Mouse (Mus musculus) hindbrain, embryonic 11.5 days (tissue): ENCODE data around the gene Crcp. TPM values are rescaled to one million over a fixed set of nuclear protein-coding genes. Genes with fewer than 3 reads are reported as not detected.
A peak's percentile ranks its signal among the peaks of the same experiment; 100 is the strongest.

ENCODE experiments used
- ATAC-seq: fragments of 200-750 bp; cut with Nextera tagmentation; 2 replicates; pipeline ENCODE4 v1.8.0; 2017; ENCODE audit warnings: mild to moderate bottlenecking, moderate TSS enrichment, moderate library complexity; ENCODE audit not compliant: low FRiP score
- DNase-seq: peaks from one replicate; pipeline ENCODE4 v3.0.0-alpha.2; 2015; ENCODE audit warnings: low spot score
- H3K27ac ChIP-seq: fragments of 300-500 bp; sonication (generic); 2 replicates; pipeline ENCODE4 v1.5.1; 2014; ENCODE audit warnings: mild to moderate bottlenecking, low read depth, low read length
- H3K27me3 ChIP-seq: fragments of 300-500 bp; sonication (generic); 2 replicates; pipeline ENCODE4 v1.6.1; 2014; ENCODE audit warnings: mild to moderate bottlenecking, low read length, moderate library complexity, mixed read lengths; ENCODE audit not compliant: control insufficient read depth, insufficient read depth
- H3K36me3 ChIP-seq: fragments of 300-500 bp; sonication (generic); 2 replicates; pipeline ENCODE4 v1.6.1; 2014; ENCODE audit warnings: mild to moderate bottlenecking, low read length, moderate library complexity, mixed read lengths; ENCODE audit not compliant: control insufficient read depth, insufficient read depth
- H3K4me1 ChIP-seq: fragments of 300-500 bp; sonication (generic); replicated peaks from 2 replicates; pipeline ENCODE4 v1.6.1; 2014; ENCODE audit warnings: low read length, mixed read lengths; ENCODE audit not compliant: control insufficient read depth, insufficient read depth
- H3K4me2 ChIP-seq: fragments of 300-500 bp; sonication (generic); replicated peaks from 2 replicates; pipeline ENCODE4 v1.6.1; 2014; ENCODE audit warnings: mild to moderate bottlenecking, low read depth, low read length
- H3K4me3 ChIP-seq: fragments of 300-500 bp; sonication (generic); 2 replicates; pipeline ENCODE4 v1.5.1; 2014; ENCODE audit warnings: low read depth, low read length
- H3K9ac ChIP-seq: fragments of 300-500 bp; sonication (generic); 2 replicates; pipeline ENCODE4 v1.6.1; 2014; ENCODE audit warnings: low read depth, low read length
- H3K9me3 ChIP-seq: fragments of 300-500 bp; sonication (generic); 2 replicates; pipeline ENCODE4 v1.6.1; 2016; ENCODE audit warnings: low read length; ENCODE audit not compliant: control insufficient read depth
- WGBS: fragments of 180-500 bp; shearing (Covaris S2); extraction: QIAGEN DNeasy Blood & Tissue Kit; methylation state at CpG from one replicate; pipeline ENCODE4 v1.1.7; 2014; 5-methylcytosine and 5-hydroxymethylcytosine counted together
- polyA plus RNA-seq: library from polyadenylated mRNA; unstranded; fragments of >200 nt; fragmentation: Nextera tagmentation; extraction: Ambion mirVana; gene quantifications from 2 replicates; pipeline ENCODE4 v1.2.1, GENCODE M21; 2014

Crcp gene
- polyA plus RNA-seq, 1 experiment from 2014 or later, result 42.2 TPM

DNA sequence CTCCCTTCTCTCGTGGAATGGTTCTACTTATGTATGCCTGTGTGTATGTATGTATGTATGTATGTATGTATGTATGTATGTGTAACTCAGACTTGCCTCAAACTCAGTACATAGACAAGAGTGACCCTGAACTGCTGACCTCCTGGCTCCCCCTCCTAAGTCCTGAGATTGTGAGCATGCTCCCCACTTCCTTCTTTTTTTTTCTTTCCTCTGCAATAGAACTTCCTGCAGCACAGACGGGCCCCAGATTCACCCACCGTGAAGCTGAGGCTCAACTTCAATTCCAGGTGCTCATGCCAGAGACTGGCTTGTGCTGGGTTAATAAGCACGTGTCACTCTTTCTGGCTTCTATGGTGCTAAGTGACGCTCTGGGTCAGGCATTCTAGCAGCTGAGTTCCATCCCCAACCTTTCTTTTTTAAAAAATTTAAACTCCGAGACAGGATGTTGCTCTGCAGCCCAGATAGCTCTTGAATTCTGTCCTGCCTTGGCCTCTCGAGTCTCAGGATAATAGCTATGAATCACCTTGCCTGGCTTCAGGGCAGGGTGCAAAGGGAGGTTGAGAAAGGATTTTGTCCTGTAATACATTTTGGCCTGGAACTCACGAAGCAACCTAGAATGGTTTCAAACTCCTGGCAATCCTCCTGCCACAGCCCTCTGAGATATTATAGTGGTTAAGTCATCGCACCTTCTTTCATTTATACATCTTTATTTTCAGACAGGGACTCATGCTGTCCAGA lies 49.2 kb downstream of the Crcp start:
- WGBS, result 85% methylated on average over 9 of the region's 9 CpGs
- Histone ChIP-seq H3K4me3 (no peak overlapping the region), H3K9me3 (no peaks in the 10 kb centered on the region), H3K9ac (no peak overlapping the region; the same call in 1 of the 2 replicates), H3K4me2 (no peak overlapping the region), H3K36me3 (no peaks in the 10 kb centered on the region; the same call in 1 of the 2 replicates), H3K4me1 (no peaks in the 10 kb centered on the region; the same call in 1 of the 2 replicates), H3K27me3 (no peaks in the 10 kb centered on the region), H3K27ac (no peak overlapping the region)
- ATAC-seq (no peak), DNase-seq (no peak)

DNA sequence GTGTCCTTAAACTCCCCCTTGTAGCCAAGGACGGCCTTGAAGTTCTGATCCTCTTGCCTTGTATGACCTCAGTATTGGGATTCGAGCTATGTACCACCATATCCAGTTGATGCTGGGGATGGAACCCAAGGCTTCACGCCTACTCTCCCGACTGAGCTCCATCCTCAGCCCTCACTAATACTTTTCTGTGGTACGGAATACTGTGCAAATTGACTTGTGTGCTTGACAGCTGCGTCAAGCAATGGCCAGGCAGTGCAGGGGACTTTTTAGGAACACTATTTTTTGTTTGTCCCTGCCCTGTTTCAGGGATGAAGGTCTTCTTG lies 49.7 kb downstream of the Crcp start:
- Histone ChIP-seq H3K27me3 (no peaks in the 10 kb centered on the region), H3K9ac (peak overlapping the region; percentile 93; the same call in 1 of the 2 replicates), H3K4me2 (peak overlapping the region; percentile 81), H3K4me3 (peak overlapping the region; percentile 79), H3K27ac (peak overlapping the region; percentile 30; the same call in 1 of the 2 replicates), H3K9me3 (no peaks in the 10 kb centered on the region), H3K36me3 (no peaks in the 10 kb centered on the region; the same call in 1 of the 2 replicates), H3K4me1 (no peaks in the 10 kb centered on the region; the same call in 1 of the 2 replicates)
- ATAC-seq (no peak; the same call in 1 of the 2 replicates), DNase-seq (no peak)
- 42% methylated on average over 6 of the region's 6 CpGs for WGBS

DNA sequence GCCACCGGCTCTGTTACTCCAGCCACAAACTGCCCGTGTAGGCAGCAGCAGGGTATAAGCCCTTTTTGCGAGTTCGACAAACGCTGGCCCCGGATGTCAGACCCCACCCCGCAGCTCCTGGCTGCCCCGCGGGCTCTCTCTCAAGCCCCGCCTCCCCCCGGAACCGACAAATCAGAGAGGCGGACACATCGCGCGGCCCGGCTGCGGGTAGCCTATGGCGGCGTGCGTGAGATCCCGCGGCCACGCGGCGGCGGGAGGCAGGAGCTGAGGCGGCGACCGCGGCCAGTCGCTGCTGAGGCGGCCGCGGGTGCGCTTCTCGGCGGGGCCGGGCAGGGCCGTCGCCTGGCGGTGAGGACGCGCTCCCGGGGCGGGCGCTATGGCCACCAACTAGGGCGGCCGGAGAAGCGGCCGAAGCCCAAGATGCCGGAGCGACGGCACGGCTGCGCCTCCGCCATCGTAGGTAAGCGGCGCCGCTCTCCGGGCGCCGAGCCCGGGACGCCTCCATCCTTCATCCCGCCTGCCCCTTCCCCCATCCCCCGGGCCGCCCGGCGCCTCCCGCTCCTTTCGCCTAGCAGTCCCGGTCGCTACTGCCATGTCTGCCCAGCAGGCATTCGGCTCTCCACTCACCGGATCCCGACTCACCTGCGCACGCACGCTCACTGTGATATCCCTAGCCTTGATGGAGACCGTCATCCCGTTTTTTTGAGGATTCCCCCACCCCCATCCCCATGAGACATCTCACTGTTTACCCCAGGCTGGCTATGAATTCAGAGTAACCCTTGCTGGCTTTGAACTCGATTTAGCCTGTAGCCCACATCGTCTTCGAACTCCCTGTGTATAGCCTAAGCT lies 50.3 kb downstream of the Crcp start:
- Histone ChIP-seq H3K9me3 (no peaks in the 10 kb centered on the region), H3K9ac (peak overlapping the region; percentile 93), H3K4me1 (no peaks in the 10 kb centered on the region; the same call in 1 of the 2 replicates), H3K4me2 (peak overlapping the region; percentile 81), H3K27ac (peak overlapping the region; percentile 75), H3K4me3 (peak overlapping the region; percentile 79), H3K27me3 (no peaks in the 10 kb centered on the region), H3K36me3 (no peaks in the 10 kb centered on the region; the same call in 1 of the 2 replicates)
- peak; percentile 97 for ATAC-seq
- WGBS, result 1% methylated on average over 64 of the region's 86 CpGs
- peak; percentile 97 for DNase-seq

DNA sequence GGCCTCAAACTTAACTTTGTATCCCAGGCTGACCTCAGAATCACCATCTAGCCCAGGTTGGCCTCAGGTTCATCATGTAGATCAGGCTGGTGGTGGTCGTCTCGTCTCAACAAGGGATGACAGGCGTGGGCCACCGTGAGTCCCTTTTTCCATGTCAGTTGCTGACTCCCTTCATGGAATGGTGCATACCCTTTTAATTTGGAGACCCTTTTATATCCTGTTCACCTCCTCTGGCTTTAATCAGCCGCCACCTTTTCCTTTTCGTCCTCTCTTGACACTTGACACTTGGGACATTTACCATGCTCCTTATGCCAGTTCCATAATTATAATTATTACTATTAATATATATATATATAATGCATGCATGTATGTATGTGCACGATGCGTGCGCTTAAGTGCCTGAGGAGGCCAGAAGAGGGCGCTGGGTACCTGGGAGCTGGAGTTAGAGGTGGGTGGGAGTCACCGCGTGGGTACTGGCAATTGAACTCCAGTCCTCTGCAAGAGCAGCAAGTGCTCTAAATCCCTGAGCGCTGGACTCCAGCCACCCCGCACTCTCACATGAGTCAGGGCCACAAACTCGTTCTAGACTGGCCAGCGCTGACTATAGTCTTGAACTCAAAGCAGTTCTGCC lies 51.1 kb downstream of the Crcp start:
- peak overlapping the region; percentile 93; the same call in 1 of the 2 replicates for H3K9ac ChIP-seq

DNA sequence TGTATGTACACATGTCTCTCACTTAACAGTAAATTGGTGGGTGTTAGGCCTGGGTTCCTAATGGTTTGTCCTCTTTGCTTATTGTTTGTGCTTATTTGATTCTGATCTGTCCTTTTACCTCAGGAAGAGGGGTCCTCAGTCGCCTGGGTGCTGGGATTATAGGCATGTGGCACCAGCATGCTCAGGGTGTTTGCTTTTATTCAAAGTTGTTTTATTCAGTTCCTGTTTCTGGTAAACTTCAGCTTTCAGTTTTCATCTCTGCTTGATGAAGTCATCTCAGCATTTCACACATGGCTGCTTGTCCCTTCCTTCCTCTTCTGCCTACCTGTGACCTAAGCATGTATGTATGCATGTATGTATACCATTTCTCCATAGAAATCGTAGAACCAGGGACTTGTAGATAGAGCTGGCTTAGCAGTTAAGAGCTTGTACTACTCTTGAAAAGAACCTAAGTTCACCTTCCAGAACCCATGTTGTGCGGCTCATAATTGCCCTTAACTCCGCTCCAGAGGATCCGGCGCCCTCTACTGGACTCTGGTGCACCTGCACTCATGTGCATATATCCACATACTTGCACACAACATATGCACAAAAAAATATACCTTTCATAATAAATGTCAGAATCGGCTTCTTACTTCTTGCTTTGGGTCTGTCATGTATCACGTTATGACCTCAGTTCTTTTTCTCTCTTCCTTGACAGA lies 52.2 kb downstream of the Crcp start:
- H3K27ac ChIP-seq, result no peak overlapping the region
- no peak for DNase-seq
- WGBS, result 96% methylated on average over 8 of the region's 8 CpGs
- H3K36me3 ChIP-seq, result no peaks in the 10 kb centered on the region; the same call in 1 of the 2 replicates
- no peaks in the 10 kb centered on the region for H3K27me3 ChIP-seq
- no peak overlapping the region for H3K4me3 ChIP-seq
- H3K9ac ChIP-seq, result no peak overlapping the region
- no peak overlapping the region for H3K4me2 ChIP-seq
- no peaks in the 10 kb centered on the region for H3K9me3 ChIP-seq
- no peak for ATAC-seq
- H3K4me1 ChIP-seq, result no peaks in the 10 kb centered on the region; the same call in 1 of the 2 replicates

More for the DNA sequence above, 51.1 kb downstream of the Crcp start:
- ATAC-seq, result no peak
- peak; percentile 15 for DNase-seq
- Histone ChIP-seq H3K4me1 (no peaks in the 10 kb centered on the region; the same call in 1 of the 2 replicates), H3K4me2 (peak overlapping the region; percentile 81), H3K27ac (0 out of 2 replicates have a peak overlapping the region, but pooled peaks have one; percentile 75), H3K27me3 (no peaks in the 10 kb centered on the region), H3K4me3 (peak overlapping the region; percentile 79), H3K36me3 (no peaks in the 10 kb centered on the region; the same call in 1 of the 2 replicates), H3K9me3 (no peaks in the 10 kb centered on the region)
- WGBS, result 73% methylated on average over 16 of the region's 16 CpGs

DNA sequence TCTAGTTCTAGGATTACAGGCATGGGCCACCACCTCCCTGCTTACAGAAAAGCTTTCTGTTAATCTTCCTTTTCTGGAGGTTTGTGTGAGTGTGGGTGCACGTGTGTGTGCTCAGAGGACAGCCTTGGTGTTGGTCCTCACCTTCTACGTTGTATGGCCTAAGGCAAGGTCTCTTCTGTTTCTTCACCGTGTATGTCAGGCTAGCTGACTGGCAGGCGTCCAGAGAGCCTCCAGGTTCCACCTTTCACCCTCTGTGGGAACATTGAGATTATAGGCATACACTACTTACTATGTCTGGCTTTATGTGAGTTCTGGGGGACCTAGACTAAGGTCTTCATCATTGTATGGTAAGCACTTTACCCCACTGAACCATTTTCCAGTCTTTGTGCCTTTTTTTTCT lies 53.3 kb downstream of the Crcp start:
- DNase-seq (no peak), ATAC-seq (no peak)
- Histone ChIP-seq H3K27me3 (no peaks in the 10 kb centered on the region), H3K4me2 (no peak overlapping the region), H3K27ac (no peak overlapping the region), H3K4me3 (no peak overlapping the region), H3K4me1 (no peaks in the 10 kb centered on the region; the same call in 1 of the 2 replicates), H3K9me3 (no peaks in the 10 kb centered on the region), H3K9ac (no peak overlapping the region), H3K36me3 (no peaks in the 10 kb centered on the region; the same call in 1 of the 2 replicates)
- WGBS, result 93% methylated on average over 4 of the region's 4 CpGs

DNA sequence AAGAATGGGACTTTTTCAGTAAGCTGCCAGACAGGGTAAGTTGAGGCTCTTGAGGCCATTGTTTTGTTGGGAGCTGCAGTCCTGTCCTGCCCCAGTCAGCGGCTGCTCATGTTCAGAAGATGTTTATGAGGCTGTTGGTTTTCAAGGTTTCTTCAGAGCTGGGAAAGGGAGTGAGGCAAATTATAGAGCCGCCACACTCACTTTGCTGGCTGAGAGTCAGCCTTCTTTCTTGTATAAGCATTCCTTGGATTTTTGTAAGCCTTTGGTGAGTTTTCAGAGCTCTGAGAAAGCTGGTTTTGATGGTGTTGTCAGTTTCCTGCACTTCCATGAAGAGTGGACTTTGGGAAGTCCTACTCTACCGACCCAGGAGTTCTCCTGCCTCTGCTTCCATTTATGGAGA lies 55.2 kb downstream of the Crcp start:
- no peaks in the 10 kb centered on the region; the same call in 1 of the 2 replicates for H3K36me3 ChIP-seq
- ATAC-seq (no peak), DNase-seq (no peak)
- no peak overlapping the region for H3K9ac ChIP-seq
- H3K4me3 ChIP-seq, result no peak overlapping the region
- no peaks in the 10 kb centered on the region for H3K9me3 ChIP-seq
- no peaks in the 10 kb centered on the region for H3K27me3 ChIP-seq
- no peak overlapping the region for H3K4me2 ChIP-seq
- H3K4me1 ChIP-seq, result no peaks in the 10 kb centered on the region
- no peak overlapping the region for H3K27ac ChIP-seq
- WGBS, result 90% methylated on average over 3 of the region's 3 CpGs

DNA sequence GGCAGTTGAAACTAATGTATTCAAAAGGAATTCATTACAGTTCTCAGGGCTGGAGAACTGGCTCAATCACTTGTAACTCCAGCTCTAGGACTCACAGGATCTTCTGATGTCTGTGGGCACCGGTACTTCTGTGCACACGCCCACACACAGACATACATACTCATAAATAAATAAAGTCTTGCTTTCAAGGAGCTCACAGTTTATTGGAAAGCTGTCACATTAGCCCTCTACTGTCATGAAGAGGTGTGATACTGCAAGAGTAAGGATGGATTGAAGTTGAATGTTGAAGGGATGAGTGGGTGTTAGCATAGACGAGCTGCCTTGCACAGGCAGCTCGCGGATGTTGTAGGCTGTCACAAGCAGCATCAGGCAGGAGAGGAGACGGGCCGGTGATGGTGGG lies 58.9 kb downstream of the Crcp start:
- no peaks in the 10 kb centered on the region for H3K9me3 ChIP-seq
- ATAC-seq, result no peak
- no peak overlapping the region for H3K9ac ChIP-seq
- no peak overlapping the region for H3K4me3 ChIP-seq
- no peak overlapping the region for H3K27ac ChIP-seq
- no peaks in the 10 kb centered on the region for H3K27me3 ChIP-seq
- H3K4me1 ChIP-seq, result no peaks in the 10 kb centered on the region
- no peak overlapping the region for H3K4me2 ChIP-seq
- no peak for DNase-seq
- H3K36me3 ChIP-seq, result no peaks in the 10 kb centered on the region
- 91% methylated on average over 7 of the region's 7 CpGs for WGBS
